Mouse (Mus musculus): Measurements from ENCODE around the gene Tmem59l. TPM values are rescaled to one million over a fixed set of nuclear protein-coding genes. Genes with fewer than 3 reads are reported as not detected.

The Tmem59l gene
- total and polyA plus RNA-seq, 2 experiments from 2014 or later, result 115 to 150 TPM

GRCm38 (mm10) chr8:70477269-70477982 lies 9.7 kb downstream of the Tmem59l start:
- H3K9ac ChIP-seq, result peak overlapping the region; percentile 87
- H3K27ac ChIP-seq (ENCODE audit: low read depth, low read length), result no peak overlapping the region
- H3K4me3 ChIP-seq (ENCODE audit: low read depth, low read length), result peak overlapping the region; percentile 69
- WGBS, result 3% methylated on average over 21 of the region's 21 CpGs
- H3K27me3 ChIP-seq (ENCODE audit: insufficient read depth, low read length), result no peaks in the 10 kb centered on the region; the same call in 1 of the 2 replicates
- no peak for DNase-seq
- no peaks in the 10 kb centered on the region for H3K9me3 ChIP-seq (ENCODE audit: low read length)
- H3K4me1 ChIP-seq (ENCODE audit: insufficient read depth), result peaks cover 6% of the 10 kb centered on the region; the same call in 1 of the 2 replicates
- H3K36me3 ChIP-seq (ENCODE audit: insufficient read depth), result no peaks in the 10 kb centered on the region; the same call in 1 of the 2 replicates
- peak; percentile 2 for ATAC-seq
- no peak for TF ChIP-seq CTCF (IDR thresholded peaks at IDR 0.05; ENCODE audit: low read depth)
- peak overlapping the region; percentile 64 for H3K4me2 ChIP-seq (ENCODE audit: low read depth)

- H3K9ac ChIP-seq, result peak within 1 kb of the TSS; percentile 87
- peak within 1 kb of the TSS; percentile 69 for H3K4me3 ChIP-seq (ENCODE audit: low read depth, low read length)
- WGBS, result 3% methylated on average over 53 of the region's 53 CpGs
- peak within 1 kb of the TSS; percentile 64 for H3K4me2 ChIP-seq (ENCODE audit: low read depth)
- H3K27me3 ChIP-seq (ENCODE audit: insufficient read depth, low read length), result no peaks in the 10 kb centered on the region; the same call in 1 of the 2 replicates
- TF ChIP-seq CTCF (IDR thresholded peaks at IDR 0.05; ENCODE audit: low read depth), result no peak
- peaks cover 6% of the 10 kb centered on the region; the same call in 1 of the 2 replicates for H3K4me1 ChIP-seq (ENCODE audit: insufficient read depth)
- H3K9me3 ChIP-seq (ENCODE audit: low read length), result no peaks in the 10 kb centered on the region
- H3K36me3 ChIP-seq (ENCODE audit: insufficient read depth), result no peaks in the 10 kb centered on the region; the same call in 1 of the 2 replicates
- ATAC-seq, result peak; percentile 89
- DNase-seq, result peak; percentile 87
- H3K27ac ChIP-seq (ENCODE audit: low read depth, low read length), result peak within 1 kb of the TSS; percentile 47
Observed at GRCm38 (mm10) chr8:70476333-70477268, 10.6 kb downstream of the Tmem59l start, which contains the start of gene Klhl26. TSS of gene Klhl26 (minus strand) at chr8:70476968.

- H3K36me3 ChIP-seq (ENCODE audit: insufficient read depth), result no peaks in the 10 kb centered on the region; the same call in 1 of the 2 replicates
- no peaks in the 10 kb centered on the region for H3K4me1 ChIP-seq (ENCODE audit: insufficient read depth)
- no peak overlapping the region for H3K4me3 ChIP-seq (ENCODE audit: low read depth, low read length)
- H3K27me3 ChIP-seq (ENCODE audit: insufficient read depth, low read length), result no peaks in the 10 kb centered on the region
- no peak overlapping the region for H3K4me2 ChIP-seq (ENCODE audit: low read depth)
- WGBS, result 96% methylated on average over 7 of the region's 7 CpGs
- DNase-seq (no peak), ATAC-seq (no peak)
- no peaks in the 10 kb centered on the region for H3K9me3 ChIP-seq (ENCODE audit: low read length)
- TF ChIP-seq CTCF (IDR thresholded peaks at IDR 0.05; ENCODE audit: low read depth), result no peak
- H3K9ac ChIP-seq, result no peak overlapping the region
- H3K27ac ChIP-seq (ENCODE audit: low read depth, low read length), result no peak overlapping the region
Observed at GRCm38 (mm10) chr8:70471856-70472255, 15.3 kb downstream of the Tmem59l start.

- Histone ChIP-seq H3K9ac (no peak overlapping the region), H3K27ac (ENCODE audit: low read depth, low read length) (no peak overlapping the region), H3K36me3 (ENCODE audit: insufficient read depth) (no peaks in the 10 kb centered on the region; the same call in 1 of the 2 replicates), H3K27me3 (ENCODE audit: insufficient read depth, low read length) (no peaks in the 10 kb centered on the region), H3K4me2 (ENCODE audit: low read depth) (no peak overlapping the region), H3K4me1 (ENCODE audit: insufficient read depth) (no peaks in the 10 kb centered on the region), H3K4me3 (ENCODE audit: low read depth, low read length) (no peak overlapping the region), H3K9me3 (ENCODE audit: low read length) (no peaks in the 10 kb centered on the region)
- no peak for TF ChIP-seq CTCF (IDR thresholded peaks at IDR 0.05; ENCODE audit: low read depth)
- DNase-seq (no peak), ATAC-seq (no peak)
- WGBS, result 58% methylated on average over 2 of the region's 2 CpGs
Observed at GRCm38 (mm10) chr8:70469938-70470337, 17.2 kb downstream of the Tmem59l start.

- Histone ChIP-seq H3K4me2 (ENCODE audit: low read depth) (no peak overlapping the region), H3K4me1 (ENCODE audit: insufficient read depth) (no peaks in the 10 kb centered on the region), H3K27ac (ENCODE audit: low read depth, low read length) (no peak overlapping the region), H3K9me3 (ENCODE audit: low read length) (no peaks in the 10 kb centered on the region), H3K9ac (no peak overlapping the region), H3K4me3 (ENCODE audit: low read depth, low read length) (no peak overlapping the region), H3K27me3 (ENCODE audit: insufficient read depth, low read length) (no peaks in the 10 kb centered on the region), H3K36me3 (ENCODE audit: insufficient read depth) (no peaks in the 10 kb centered on the region)
- TF ChIP-seq CTCF (IDR thresholded peaks at IDR 0.05; ENCODE audit: low read depth), result no peak
- 44% methylated on average over 10 of the region's 10 CpGs for WGBS
- ATAC-seq, result peak; percentile 53; the same call in 1 of the 2 replicates
- no peak for DNase-seq
Observed at GRCm38 (mm10) chr8:70469295-70469916, 17.8 kb downstream of the Tmem59l start.

- no peak overlapping the region for H3K9ac ChIP-seq
- no peak overlapping the region for H3K4me3 ChIP-seq (ENCODE audit: low read depth, low read length)
- H3K36me3 ChIP-seq (ENCODE audit: insufficient read depth), result no peaks in the 10 kb centered on the region
- H3K27me3 ChIP-seq (ENCODE audit: insufficient read depth, low read length), result no peaks in the 10 kb centered on the region
- no peak overlapping the region for H3K27ac ChIP-seq (ENCODE audit: low read depth, low read length)
- no peak for TF ChIP-seq CTCF (IDR thresholded peaks at IDR 0.05; ENCODE audit: low read depth)
- H3K4me1 ChIP-seq (ENCODE audit: insufficient read depth), result no peaks in the 10 kb centered on the region
- 90% methylated on average over 4 of the region's 4 CpGs for WGBS
- no peaks in the 10 kb centered on the region for H3K9me3 ChIP-seq (ENCODE audit: low read length)
- no peak overlapping the region for H3K4me2 ChIP-seq (ENCODE audit: low read depth)
- ATAC-seq, result no peak
- DNase-seq, result no peak
Observed at GRCm38 (mm10) chr8:70468733-70469132, 18.4 kb downstream of the Tmem59l start.

Measured in forebrain, postnatal 0 days (tissue).